Mouse (Mus musculus) embryonic facial prominence, embryonic 15.5 days (tissue): ENCODE measurements around the gene Ap3d1. TPM values are rescaled to one million over a fixed set of nuclear protein-coding genes. Genes with fewer than 3 reads are reported as not detected.

Source experiments
- ATAC-seq: fragments of 200-750 bp; cut with Nextera tagmentation; 2 replicates; pipeline ENCODE4 v1.8.0; 2017; ENCODE audit warnings: low read depth, moderate TSS enrichment; ENCODE audit not compliant: insufficient number of reproducible peaks, low FRiP score, low TSS enrichment
- H3K27ac ChIP-seq: fragments of 300-500 bp; sonication (generic); replicated peaks from 2 replicates; pipeline ENCODE4 v1.5.1; 2015; ENCODE audit warnings: mild to moderate bottlenecking, inconsistent platforms
- H3K27me3 ChIP-seq: fragments of 300-500 bp; sonication (generic); 2 replicates; pipeline ENCODE4 v1.6.1; 2015; ENCODE audit warnings: inconsistent platforms
- H3K36me3 ChIP-seq: fragments of 300-500 bp; sonication (generic); 2 replicates; pipeline ENCODE4 v1.6.1; 2015; ENCODE audit warnings: mild to moderate bottlenecking, inconsistent platforms
- H3K4me1 ChIP-seq: fragments of 300-500 bp; sonication (generic); 2 replicates; pipeline ENCODE4 v1.6.1; 2015; ENCODE audit warnings: inconsistent platforms
- H3K4me2 ChIP-seq: fragments of 300-500 bp; sonication (generic); replicated peaks from 2 replicates; pipeline ENCODE4 v1.6.1; 2015; ENCODE audit warnings: mild to moderate bottlenecking, inconsistent platforms
- H3K4me3 ChIP-seq: fragments of 300-500 bp; sonication (generic); replicated peaks from 2 replicates; pipeline ENCODE4 v1.5.1; 2015; ENCODE audit warnings: mild to moderate bottlenecking, inconsistent platforms
- H3K9ac ChIP-seq: fragments of 300-500 bp; sonication (generic); 2 replicates; pipeline ENCODE4 v1.6.1; 2015; ENCODE audit warnings: inconsistent platforms
- H3K9me3 ChIP-seq: fragments of 300-500 bp; sonication (generic); replicated peaks from 2 replicates; pipeline ENCODE4 v1.6.1; 2016; ENCODE audit warnings: inconsistent platforms
- WGBS: fragments of 180-500 bp; shearing (Covaris S2); methylation state at CpG from one replicate; pipeline ENCODE4 v1.1.7; 2015; 5-methylcytosine and 5-hydroxymethylcytosine counted together
- polyA plus RNA-seq: library from polyadenylated mRNA; unstranded; fragments of >200 nt; fragmentation: Nextera tagmentation; extraction: Ambion mirVana; gene quantifications from 2 replicates; pipeline ENCODE4 v1.2.1, GENCODE M21; 2015

Gene Ap3d1
- polyA plus RNA-seq, 1 experiment from 2014 or later: 75.2 TPM

DNA sequence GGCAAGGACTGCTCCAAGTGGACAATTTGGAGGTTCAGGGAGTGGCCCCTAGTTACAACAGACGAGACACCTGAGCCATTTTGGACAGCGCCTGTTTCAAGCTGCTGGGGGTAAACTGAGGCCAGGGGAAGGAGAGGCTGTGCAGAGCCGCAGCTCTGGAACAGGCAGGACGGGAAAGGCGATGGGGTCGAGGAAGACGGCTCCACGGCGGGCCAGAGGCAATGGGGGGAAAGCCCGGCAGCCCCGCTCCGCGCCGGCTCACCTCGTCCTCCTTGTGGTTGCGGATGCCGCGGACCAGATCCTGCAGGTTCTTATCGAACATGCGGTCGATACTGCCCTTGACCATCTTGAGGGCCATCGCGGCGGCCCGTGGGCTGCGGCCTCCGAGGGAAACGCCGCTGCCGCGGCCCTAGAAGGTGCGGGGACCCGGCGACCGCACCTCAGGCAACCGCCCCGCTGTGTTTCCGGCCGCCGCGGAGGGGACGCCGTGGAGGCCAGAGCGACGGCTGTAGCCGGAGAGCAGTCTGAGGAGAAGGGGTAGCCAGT, 357 bp downstream of the Ap3d1 start:
- Histone ChIP-seq H3K36me3 (peaks cover 4% of the 10 kb centered on the region; the same call in 1 of the 2 replicates), H3K9ac (peak overlapping the region; percentile 99), H3K4me1 (peaks cover 36% of the 10 kb centered on the region), H3K4me3 (peak overlapping the region; percentile 96), H3K27me3 (no peaks in the 10 kb centered on the region), H3K9me3 (no peaks in the 10 kb centered on the region), H3K27ac (peak overlapping the region; percentile 81), H3K4me2 (peak overlapping the region; percentile 67)
- under 1% methylated on average over 46 of the region's 46 CpGs for WGBS
- peak; percentile 12 for ATAC-seq

DNA sequence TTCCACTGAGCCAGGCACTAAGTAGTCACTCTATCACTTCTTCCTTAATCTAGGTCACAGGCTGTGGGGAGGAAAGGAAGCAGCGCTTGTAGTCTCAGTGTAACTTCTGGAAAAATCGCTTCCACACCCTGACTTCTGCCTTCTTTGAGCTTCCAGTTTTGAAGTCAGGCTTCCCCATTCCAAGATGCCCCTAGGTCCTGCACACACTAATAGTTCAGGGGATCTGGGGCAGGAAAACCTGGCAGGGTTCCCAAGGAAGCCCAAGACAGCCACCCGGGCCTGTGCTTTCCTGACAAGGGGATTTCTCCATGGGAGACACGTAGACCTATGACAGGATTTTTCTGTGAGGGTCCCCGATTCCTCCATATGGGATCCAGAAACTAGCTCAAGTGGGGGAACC, 918 bp downstream of the Ap3d1 start:
- no peak for ATAC-seq
- WGBS: 17% methylated on average over 5 of the region's 5 CpGs
- Histone ChIP-seq H3K9ac (peak overlapping the region; percentile 99), H3K36me3 (peaks cover 4% of the 10 kb centered on the region; the same call in 1 of the 2 replicates), H3K4me3 (peak overlapping the region; percentile 96), H3K9me3 (no peaks in the 10 kb centered on the region), H3K4me1 (peaks cover 36% of the 10 kb centered on the region), H3K27ac (peak overlapping the region; percentile 3; the same call in 1 of the 2 replicates), H3K4me2 (peak overlapping the region; percentile 67), H3K27me3 (no peaks in the 10 kb centered on the region)

- no peak for ATAC-seq
- H3K9me3 ChIP-seq: no peaks in the 10 kb centered on the region
- H3K4me1 ChIP-seq: peaks cover 38% of the 10 kb centered on the region
- H3K4me2 ChIP-seq: no peak overlapping the region
- no peak overlapping the region for H3K4me3 ChIP-seq
- 73% methylated on average over 1 of the region's 1 CpGs for WGBS
- H3K36me3 ChIP-seq: peaks cover 15% of the 10 kb centered on the region
- H3K9ac ChIP-seq: no peak overlapping the region
- no peaks in the 10 kb centered on the region for H3K27me3 ChIP-seq
- H3K27ac ChIP-seq: no peak overlapping the region
These were observed 3.4 kb downstream of the Ap3d1 start for GRCm38 (mm10) chr10:80738657-80739056.

- H3K27ac ChIP-seq: no peak overlapping the region
- no peak for ATAC-seq
- H3K4me3 ChIP-seq: no peak overlapping the region
- no peaks in the 10 kb centered on the region for H3K27me3 ChIP-seq
- H3K9me3 ChIP-seq: no peaks in the 10 kb centered on the region
- H3K36me3 ChIP-seq: peaks cover 33% of the 10 kb centered on the region
- peaks cover 32% of the 10 kb centered on the region for H3K4me1 ChIP-seq
- no peak overlapping the region for H3K4me2 ChIP-seq
- H3K9ac ChIP-seq: no peak overlapping the region
- WGBS: 75% methylated on average over 5 of the region's 5 CpGs
These were observed 5.3 kb downstream of the Ap3d1 start for GRCm38 (mm10) chr10:80736731-80737130.

- Histone ChIP-seq H3K27me3 (no peaks in the 10 kb centered on the region), H3K27ac (no peak overlapping the region), H3K9ac (no peak overlapping the region), H3K4me1 (peaks cover 7% of the 10 kb centered on the region; the same call in 1 of the 2 replicates), H3K9me3 (no peaks in the 10 kb centered on the region), H3K36me3 (peaks cover 74% of the 10 kb centered on the region), H3K4me2 (no peak overlapping the region), H3K4me3 (no peak overlapping the region)
- 92% methylated on average over 6 of the region's 6 CpGs for WGBS
- ATAC-seq: no peak
These were observed 9.4 kb downstream of the Ap3d1 start for GRCm38 (mm10) chr10:80732611-80733101.

- no peaks in the 10 kb centered on the region for H3K9me3 ChIP-seq
- no peak overlapping the region for H3K9ac ChIP-seq
- WGBS: 82% methylated on average over 5 of the region's 5 CpGs
- H3K36me3 ChIP-seq: peaks cover 100% of the 10 kb centered on the region
- H3K27ac ChIP-seq: no peak overlapping the region
- no peak overlapping the region for H3K4me2 ChIP-seq
- ATAC-seq: no peak
- H3K4me1 ChIP-seq: no peaks in the 10 kb centered on the region
- H3K4me3 ChIP-seq: no peak overlapping the region
- H3K27me3 ChIP-seq: no peaks in the 10 kb centered on the region
These were observed 14.5 kb downstream of the Ap3d1 start for GRCm38 (mm10) chr10:80727369-80728127.

- WGBS: 88% methylated on average over 1 of the region's 1 CpGs
- no peak overlapping the region for H3K4me2 ChIP-seq
- H3K9ac ChIP-seq: no peak overlapping the region
- H3K27ac ChIP-seq: no peak overlapping the region
- H3K36me3 ChIP-seq: peaks cover 100% of the 10 kb centered on the region
- no peaks in the 10 kb centered on the region for H3K4me1 ChIP-seq
- ATAC-seq: no peak
- no peaks in the 10 kb centered on the region for H3K27me3 ChIP-seq
- no peaks in the 10 kb centered on the region for H3K9me3 ChIP-seq
- no peak overlapping the region for H3K4me3 ChIP-seq
These were observed 24.8 kb downstream of the Ap3d1 start for GRCm38 (mm10) chr10:80717281-80717680.

GRCm38 (mm10) chr10:80710834-80711233, 31.2 kb downstream of the Ap3d1 start:
- H3K4me2 ChIP-seq: no peak overlapping the region
- WGBS: 81% methylated on average over 3 of the region's 3 CpGs
- no peak for ATAC-seq
- H3K36me3 ChIP-seq: peaks cover 97% of the 10 kb centered on the region
- H3K27ac ChIP-seq: no peak overlapping the region
- no peaks in the 10 kb centered on the region for H3K4me1 ChIP-seq
- H3K4me3 ChIP-seq: no peak overlapping the region
- H3K9ac ChIP-seq: no peak overlapping the region
- no peaks in the 10 kb centered on the region for H3K27me3 ChIP-seq
- H3K9me3 ChIP-seq: no peaks in the 10 kb centered on the region

GRCm38 (mm10) chr10:80705479-80705878, 36.6 kb downstream of the Ap3d1 start:
- Histone ChIP-seq H3K27ac (no peak overlapping the region), H3K4me3 (no peak overlapping the region), H3K27me3 (no peaks in the 10 kb centered on the region), H3K4me1 (peaks cover 29% of the 10 kb centered on the region), H3K9me3 (no peaks in the 10 kb centered on the region), H3K9ac (no peak overlapping the region), H3K36me3 (peaks cover 44% of the 10 kb centered on the region), H3K4me2 (no peak overlapping the region)
- ATAC-seq: no peak
- WGBS: 69% methylated on average over 3 of the region's 3 CpGs

- H3K9ac ChIP-seq: no peak overlapping the region
- no peak overlapping the region for H3K27ac ChIP-seq
- WGBS: 65% methylated on average over 3 of the region's 3 CpGs
- no peak for ATAC-seq
- no peaks in the 10 kb centered on the region for H3K9me3 ChIP-seq
- H3K27me3 ChIP-seq: no peaks in the 10 kb centered on the region
- no peak overlapping the region for H3K4me3 ChIP-seq
- H3K36me3 ChIP-seq: peaks cover 40% of the 10 kb centered on the region
- H3K4me1 ChIP-seq: peaks cover 33% of the 10 kb centered on the region
- no peak overlapping the region for H3K4me2 ChIP-seq
These were observed 37.0 kb downstream of the Ap3d1 start for GRCm38 (mm10) chr10:80705033-80705432.

DNA sequence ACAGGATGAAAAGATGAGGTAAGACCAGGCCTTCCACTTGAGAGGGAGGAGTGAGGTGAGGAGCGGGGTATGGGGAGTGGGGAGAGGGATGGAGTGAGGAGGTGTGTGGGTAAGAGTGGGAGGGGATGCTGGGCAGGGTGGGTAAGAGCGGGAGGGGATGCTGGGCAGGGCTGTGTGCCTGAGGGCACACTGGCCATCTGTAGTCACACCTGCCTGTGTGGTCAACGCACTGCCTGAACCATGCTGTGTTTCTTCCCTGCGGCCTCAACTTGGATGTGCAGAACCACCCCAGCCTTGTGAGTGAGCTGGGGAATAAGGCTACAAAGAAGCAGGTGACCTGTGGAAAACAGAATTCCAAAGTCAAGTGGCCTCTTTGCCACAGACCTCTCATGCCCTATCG, 37.6 kb downstream of the Ap3d1 start:
- H3K4me2 ChIP-seq: no peak overlapping the region
- no peaks in the 10 kb centered on the region for H3K9me3 ChIP-seq
- ATAC-seq: no peak
- peaks cover 36% of the 10 kb centered on the region for H3K4me1 ChIP-seq
- no peak overlapping the region for H3K27ac ChIP-seq
- peaks cover 34% of the 10 kb centered on the region for H3K36me3 ChIP-seq
- no peaks in the 10 kb centered on the region for H3K27me3 ChIP-seq
- WGBS: 83% methylated on average over 5 of the region's 5 CpGs
- H3K4me3 ChIP-seq: no peak overlapping the region
- no peak overlapping the region for H3K9ac ChIP-seq
